Mouse (Mus musculus): ENCODE results near the gene Ppp1ca. TPM values are rescaled to one million over a fixed set of nuclear protein-coding genes. Genes with fewer than 3 reads are reported as not detected.

Gene Ppp1ca
- total RNA-seq, 2 experiments from 2014 or later = 432 to 472 TPM

DNA sequence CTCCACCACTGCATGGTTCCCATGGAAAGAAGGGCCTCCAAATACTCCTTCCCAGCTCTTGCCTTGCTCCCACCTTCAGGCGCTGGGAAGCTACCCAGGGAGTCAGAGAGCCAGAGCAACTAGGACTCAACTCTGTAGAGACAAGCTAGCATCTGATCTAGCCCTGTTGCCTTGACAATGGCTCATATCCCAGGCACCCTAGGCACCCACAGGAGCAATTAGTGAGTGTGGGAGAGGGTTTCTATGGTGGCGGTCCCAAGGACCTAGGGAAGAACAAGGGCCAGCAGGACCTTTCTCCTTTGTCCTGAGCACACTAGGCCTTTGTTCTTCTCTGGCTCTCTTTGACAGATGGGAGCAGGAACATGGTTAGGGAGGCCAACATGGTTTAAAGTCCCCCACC is 8.2 kb upstream of the Ppp1ca start:
- no peak for DNase-seq (ENCODE audit: low spot score in 2 of 2)

DNA sequence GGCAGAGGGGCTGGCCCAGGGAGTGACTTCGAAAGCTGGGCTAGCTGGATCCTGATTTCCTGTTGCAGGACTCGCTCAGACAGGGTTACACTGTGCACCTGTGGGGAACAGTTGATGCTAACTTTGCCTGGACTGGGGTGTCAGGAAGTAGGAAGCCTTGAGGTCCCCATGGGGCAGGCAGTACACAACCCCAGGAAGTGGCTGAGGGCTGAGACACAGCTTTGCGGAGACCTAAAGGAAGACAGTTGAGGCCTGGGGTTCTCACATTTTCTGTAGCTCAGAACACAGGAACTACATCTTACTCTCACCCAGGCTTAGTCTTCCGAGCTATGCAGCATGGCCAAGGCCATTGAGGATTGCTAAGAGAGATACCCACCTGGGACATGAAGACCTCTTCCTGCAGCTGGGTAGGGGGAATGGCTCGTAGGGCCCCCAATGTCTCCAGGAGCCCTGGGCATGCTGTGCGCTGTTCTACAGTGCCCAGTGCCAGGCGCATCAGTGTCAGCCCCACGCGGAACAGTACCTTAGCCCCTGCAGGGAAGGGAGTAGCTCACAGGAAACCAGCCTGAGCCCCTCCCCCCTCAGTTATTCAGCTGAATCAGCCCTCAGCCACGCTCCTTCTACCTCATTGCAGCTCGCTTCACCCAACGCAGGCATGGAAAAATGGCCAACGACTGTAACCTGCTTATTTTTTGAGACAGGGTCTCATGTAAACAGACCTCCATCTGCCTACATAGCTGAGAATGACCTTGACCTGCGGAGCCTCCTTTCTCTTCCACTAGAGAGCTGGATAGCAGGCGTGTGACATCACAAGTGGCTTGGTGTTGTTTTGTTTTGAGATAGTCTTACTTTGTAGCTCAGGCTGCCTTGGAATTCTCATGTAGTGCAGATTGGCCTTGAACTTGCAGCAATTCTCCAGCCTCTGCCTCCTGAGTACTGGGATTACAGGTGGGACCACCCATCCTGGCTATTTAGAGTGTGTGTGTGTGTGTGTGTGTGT is 6.6 kb upstream of the Ppp1ca start:
- no peak for DNase-seq (ENCODE audit: low spot score in 2 of 2)

DNA sequence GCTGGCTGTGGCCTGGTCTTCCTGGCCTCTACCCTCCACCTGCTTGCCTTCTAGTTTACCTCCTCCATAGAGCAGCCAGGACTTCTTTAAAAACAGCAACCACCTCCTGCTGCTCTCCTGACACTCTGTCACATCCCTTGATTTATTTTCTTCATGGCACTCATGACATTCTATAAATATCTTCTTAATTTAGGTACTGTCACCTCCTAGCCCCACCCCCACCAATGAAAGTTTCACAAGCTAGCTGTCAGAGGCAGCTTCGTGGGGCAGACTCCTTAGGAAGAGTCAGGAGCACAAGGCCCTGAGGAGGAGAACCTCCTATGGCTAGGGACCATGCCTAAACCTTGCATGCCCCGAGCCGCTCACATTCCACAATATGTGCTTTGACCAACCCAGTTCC is 4.6 kb upstream of the Ppp1ca start:
- DNase-seq (ENCODE audit: low spot score in 2 of 2) = no peak

DNA sequence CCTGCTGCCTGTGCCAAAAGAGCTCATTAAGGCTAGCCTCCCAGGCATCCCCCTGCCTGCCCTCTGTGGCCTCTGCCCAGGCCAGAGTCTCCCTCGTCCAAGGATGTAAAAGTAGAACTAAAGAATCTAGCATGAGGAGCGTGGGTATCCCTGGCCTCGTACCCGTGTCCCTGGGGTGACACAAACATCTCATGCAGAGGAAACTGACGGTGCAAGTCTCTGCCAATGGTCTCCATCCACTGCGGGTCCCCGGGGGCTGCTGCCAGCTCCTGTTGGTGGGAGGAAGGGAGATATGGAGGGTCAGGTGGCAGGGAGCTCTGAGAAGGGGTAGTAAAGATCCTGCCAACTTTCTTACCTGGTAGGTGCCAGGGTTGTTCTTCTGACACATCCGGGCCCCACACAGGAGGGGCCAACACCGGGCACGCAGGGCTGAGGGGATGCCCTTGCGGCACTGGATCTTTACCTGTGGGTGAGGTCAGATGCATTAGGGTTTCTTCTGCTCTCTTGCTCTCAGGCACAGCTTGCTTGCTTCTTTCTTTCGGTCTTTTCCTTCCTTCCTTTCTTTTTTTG is 2.7 kb upstream of the Ppp1ca start:
- no peak for DNase-seq (ENCODE audit: low spot score in 2 of 2)

DNA sequence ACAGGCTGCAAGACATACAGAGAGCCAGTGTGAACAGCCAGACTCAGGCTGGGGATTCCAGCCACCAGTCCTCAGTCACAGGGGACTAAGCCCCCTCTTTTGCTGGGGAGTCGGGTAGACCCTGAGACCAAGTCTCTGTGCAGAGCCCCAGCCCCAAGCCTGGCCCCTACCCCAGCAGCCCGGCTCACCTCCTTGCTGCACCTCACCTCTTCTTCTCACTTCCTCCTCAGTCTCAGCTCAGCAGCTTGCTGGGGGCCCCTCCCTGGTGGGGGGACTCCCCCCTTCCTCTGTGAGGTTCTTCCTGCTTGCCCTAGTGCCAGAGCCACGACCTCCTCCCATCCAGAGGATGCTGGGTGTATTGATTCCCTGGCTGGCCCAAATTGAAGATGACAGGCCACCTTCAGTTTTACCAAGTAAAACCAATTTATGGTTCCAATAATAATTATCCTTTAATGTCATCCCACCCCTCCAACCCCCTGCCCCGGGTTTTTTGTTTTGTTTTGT is 982 bp upstream of the Ppp1ca start, which contains the start of gene Tbc1d10c:
Tbc1d10c (minus strand) TSS at position 454 of the 504 bp plus-strand sequence.
- no peak for DNase-seq (ENCODE audit: low spot score in 2 of 2)

DNA sequence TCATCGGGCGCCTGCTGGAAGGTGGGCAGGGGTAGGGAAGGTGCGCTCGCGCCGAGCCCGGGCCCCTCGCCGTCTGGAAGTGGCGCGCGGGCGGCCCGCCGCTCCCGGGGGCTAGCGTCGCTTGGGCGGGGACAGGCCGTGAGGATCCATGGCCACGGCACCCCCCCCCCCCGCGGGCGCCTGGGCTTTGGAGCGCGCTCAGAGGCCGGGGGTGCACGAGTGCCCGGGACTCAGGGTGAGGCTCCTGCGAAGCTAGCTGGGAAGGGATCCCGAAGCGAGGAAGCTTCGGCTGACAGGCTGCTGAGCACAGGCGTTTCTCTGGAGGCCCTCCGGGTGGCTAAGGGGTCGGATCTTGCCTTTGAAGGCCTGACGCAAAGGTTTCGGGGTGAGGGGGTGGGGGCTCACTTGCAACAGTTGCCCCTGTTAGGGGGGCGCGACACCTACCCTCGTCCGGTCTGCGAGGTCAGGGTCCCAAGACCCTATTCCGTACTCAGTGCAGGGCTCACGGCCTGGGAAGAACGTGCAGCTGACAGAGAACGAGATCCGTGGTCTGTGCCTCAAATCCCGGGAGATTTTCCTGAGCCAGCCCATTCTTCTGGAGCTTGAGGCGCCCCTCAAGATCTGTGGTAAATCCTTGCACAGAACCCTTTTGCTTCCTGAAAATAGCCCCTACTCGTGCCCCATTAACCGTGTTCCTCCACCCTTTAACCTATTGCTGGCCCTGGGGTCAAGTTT is 553 bp downstream of the Ppp1ca start:
- DNase-seq (ENCODE audit: low spot score in 2 of 2) = no peak

DNA sequence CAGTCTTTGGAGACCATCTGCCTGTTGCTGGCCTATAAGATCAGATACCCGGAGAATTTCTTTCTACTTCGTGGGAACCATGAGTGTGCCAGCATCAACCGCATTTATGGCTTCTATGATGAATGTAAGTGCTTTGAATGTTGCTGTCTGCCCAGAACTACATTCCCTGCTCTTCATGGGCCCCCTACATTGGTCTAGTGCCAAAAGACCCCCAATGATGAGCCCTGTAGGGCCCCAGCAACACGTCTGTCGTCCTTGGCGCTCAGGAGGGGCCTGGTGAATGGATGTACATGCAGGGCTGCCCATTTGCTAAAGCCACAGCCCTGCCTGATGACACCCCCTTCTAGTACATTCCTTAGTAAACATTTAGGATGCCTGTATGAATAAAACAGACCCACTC is 1.3 kb downstream of the Ppp1ca start:
- no peak for DNase-seq (ENCODE audit: low spot score in 2 of 2)

DNA sequence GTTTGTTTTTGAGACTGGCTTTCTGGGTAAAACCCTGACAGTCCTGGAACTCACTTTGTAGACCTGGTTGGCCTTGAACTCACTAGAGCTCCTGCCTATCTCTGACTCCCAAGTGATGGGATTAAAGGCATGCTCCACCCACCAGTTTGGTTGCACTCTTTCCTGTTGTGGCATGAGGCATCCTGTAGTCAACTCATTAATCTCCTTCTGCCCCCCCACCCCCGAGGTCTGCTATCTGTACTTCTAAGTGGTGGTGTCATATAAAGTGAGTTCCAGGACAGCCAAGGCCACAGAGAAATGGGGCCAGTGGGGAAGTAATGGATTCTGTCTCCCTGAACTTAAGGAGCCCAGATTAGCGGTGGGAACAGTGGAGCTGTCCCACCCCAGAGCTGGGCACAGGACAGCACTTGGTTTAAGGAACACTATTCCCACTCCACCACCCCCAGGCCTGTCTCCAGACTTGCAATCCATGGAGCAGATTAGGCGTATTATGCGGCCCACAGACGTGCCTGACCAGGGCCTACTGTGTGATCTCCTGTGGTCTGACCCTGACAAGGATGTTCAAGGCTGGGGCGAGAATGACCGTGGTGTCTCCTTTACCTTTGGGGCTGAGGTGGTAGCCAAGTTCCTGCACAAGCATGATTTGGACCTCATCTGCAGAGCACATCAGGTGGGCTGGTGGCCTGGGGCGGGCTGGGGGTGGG is 2.3 kb downstream of the Ppp1ca start:
- no peak for DNase-seq (ENCODE audit: low spot score in 2 of 2)

DNA sequence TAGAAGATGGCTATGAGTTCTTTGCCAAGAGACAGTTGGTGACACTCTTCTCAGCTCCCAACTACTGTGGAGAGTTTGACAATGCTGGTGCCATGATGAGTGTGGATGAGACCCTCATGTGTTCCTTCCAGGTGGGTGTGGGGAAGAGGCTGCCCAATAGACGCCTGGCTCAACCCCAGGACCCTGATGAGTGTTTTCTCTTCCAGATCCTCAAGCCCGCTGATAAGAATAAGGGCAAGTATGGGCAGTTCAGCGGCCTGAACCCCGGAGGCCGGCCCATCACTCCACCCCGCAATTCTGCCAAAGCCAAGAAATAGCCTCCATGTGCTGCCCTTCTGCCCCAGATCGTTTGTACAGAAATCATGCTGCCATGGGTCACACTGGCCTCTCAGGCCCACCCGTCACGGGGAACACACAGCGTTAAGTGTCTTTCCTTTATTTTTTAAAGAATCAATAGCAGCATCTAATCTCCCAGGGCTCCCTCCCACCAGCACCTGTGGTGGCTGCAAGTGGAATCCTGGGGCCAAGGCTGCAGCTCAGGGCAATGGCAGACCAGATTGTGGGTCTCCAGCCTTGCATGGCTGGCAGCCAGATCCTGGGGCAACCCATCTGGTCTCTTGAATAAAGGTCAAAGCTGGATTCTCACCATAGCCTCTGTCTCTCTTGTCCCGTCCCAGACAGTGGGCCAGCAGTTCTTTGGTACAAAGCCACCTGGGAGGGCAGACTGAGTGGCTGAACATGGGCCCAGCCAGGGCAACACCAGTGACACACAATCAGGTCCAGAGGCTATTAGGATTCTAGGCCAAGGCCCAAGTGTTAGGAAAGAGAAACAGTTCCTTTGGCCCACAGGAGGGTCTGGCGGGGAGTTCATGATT is 3.1 kb downstream of the Ppp1ca start:
- DNase-seq (ENCODE audit: low spot score in 2 of 2) = no peak

DNA sequence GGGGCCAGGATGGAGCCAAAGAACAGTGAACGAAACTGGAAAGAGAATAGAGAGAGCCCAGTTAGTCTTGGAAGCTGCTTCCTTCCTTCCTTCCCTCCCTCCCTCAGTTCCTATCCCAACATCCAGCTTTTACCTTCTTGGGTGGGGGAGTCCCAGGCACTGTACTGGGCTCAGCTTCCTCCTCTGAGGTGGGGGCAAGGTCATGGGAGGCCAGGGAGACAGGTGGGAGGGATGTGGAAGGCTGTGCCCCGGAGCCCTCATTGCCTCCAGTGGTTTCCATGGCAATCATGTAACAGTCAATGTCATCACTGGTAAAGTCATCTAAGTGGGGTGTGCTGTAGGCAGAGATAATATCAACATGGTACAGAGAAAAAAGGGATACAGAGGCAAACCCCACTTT is 4.2 kb downstream of the Ppp1ca start:
- no peak for DNase-seq (ENCODE audit: low spot score in 2 of 2)

DNA sequence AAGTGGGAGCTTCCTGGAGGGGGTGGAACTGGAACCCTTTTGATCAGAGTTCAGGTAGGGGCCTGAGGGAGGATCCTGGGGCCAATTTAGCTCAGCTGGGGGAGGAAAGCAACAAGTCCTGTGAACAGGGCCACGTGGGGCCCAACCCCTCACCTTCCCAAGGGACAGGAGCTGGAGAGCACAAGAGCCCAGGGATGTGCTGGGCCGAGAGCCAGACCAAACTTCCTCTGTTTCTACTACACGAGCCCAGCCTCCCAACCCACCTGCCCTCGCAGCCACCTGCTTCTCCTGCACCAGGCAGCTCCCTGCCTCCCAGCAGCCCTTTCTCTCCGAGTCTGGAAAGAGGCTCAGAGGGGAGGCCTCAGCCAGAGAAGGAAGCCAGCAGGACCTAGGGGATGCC is 4.7 kb downstream of the Ppp1ca start:
- no peak for DNase-seq (ENCODE audit: low spot score in 2 of 2)

DNA sequence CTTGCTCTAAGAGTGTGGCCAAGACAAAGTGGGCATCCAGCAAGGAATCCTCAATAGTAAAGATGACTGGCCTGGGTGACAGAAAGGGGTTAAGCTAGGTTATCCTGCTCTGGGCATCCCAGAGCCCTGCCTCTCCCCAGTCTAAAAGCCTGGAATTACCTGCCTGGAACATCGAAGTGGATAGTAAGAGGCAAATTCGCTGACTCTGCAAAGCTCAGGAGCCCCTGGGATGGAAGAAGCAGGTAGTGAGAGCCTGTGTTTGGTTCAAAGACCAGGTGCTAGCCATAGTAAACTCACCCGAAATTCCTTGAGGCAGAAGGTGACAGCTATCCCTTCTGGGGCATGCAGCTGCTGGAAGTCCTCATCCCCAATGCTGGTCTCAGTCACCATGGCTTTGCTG is 5.3 kb downstream of the Ppp1ca start:
- DNase-seq (ENCODE audit: low spot score in 2 of 2) = no peak

DNA sequence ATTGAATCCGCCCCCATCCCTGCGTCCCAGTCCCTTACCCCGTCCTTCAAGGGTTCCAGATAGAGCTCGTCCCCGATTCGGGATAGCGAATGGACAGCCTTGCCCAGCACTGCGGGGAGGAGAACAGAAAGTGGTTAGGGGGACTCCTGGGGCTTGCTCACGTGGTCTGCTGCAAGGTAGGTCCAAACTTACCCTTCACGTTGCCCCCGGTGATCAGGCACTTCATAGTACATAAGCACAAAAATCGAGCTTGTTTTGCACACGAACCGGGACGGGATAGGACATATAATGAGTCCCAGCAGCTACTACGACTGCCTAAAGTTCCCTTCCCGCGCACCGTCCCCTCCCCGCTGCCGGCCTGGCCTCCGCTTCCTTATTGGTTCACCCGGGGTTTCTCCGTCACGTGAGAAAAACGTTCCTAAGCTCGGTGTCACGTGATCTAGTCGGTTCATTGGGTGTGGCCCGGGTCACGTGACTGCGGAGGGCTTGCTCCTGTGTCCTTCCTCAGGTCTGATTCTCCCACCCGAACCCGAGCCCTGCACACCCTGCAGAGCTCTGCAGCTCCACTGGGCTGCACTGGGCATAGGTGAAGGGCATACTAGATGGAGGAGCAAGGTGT is 9.5 kb downstream of the Ppp1ca start, which contains the start of gene Rad9a:
Rad9a (minus strand) TSS at position 372 of the 619 bp plus-strand sequence.
- DNase-seq (ENCODE audit: low spot score in 2 of 2) = peak; percentile 91 to 96

DNA sequence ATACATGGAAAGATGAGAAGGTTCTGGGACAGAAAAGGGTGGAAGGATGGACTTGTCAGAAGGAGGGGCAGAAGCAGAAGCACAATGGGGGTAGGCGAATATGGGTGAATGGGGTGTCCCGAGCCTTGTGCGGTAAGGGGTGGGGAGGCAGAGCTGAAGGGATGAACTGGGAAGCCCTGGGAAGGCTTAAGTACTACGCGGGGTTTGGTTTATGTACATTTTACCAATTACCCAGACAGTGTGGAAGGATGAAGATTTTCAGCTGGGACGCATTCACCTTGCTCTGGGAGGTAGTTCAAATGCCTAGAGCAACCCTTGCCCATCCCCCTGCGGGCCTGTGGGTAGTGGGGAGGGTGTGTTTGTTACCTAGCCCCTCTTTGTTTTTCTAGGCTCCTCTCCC is 10.3 kb downstream of the Ppp1ca start:
- DNase-seq (ENCODE audit: low spot score in 2 of 2) = no peak

DNA sequence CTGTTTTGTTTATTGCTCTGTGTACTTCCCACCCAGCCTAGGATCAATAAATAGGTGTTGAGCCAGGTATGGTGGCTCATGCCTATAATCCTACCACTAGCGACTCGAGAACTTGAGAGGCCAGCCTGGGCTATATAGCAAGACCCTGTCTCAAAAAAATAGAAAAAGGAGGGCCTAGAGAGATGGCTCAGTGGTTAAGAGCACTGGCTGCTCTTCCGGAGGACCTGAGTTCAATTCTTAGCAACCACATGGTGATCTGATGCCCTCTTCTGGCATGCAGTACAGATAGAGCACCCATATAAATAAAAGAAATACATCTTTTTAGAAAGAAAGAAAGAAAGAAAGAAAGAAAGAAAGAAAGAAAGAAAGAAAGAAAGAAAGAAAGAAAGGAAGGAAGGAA is 11.3 kb downstream of the Ppp1ca start:
- DNase-seq (ENCODE audit: low spot score in 2 of 2) = no peak

DNA sequence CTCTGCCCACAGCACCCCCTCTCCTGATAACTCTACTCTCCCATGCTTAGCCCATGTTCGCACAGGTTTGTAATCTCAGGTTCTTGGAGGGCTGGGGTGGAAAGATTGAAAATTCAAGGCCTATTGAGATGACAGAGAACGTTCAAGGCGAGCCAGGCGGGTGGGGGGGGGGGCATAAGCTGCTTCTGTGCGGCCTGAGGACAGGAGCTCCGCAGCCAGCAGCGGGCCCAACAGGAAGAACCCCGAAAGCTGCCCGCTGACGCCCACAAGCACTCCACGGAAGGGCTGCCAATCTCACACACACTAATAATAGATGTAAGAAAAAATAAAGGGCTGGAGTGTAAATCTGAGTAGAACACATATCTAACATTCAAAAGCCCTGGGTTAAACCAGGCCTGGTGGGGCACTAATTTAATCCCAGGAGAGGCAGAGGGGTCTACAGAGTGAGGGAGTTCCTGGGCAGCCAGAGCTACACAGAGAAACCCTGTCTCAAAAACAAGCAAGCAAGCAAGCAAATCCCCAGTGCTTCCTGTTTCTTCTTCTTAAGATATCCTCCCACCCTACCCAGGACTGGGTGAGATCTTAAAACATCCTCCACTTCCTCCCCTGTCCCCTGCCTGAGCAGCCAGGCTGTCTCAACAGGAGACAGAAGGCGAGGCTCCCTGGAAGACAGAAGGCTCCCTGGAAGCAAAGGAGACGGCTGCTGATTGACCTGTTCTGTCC is 11.9 kb downstream of the Ppp1ca start:
- no peak for DNase-seq (ENCODE audit: low spot score in 2 of 2)

DNA sequence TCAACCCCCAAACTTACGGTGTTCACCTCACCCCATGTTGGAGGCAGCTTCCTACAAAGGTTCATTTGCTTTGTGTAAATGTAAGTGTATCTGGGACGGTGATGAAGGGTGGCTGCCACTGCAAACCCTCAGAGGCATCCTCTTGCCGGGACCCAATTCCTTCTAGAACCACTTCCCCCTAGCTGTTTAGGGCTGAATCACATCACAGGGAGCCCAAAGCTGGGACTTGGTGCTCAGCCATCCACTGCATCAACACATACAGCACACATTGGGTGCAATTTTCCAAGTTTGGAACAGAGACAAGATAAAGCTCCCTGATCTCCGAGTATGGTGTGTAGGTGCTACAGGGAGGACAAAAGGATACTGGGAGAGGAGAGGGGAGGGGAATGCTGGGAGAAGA is 13.0 kb downstream of the Ppp1ca start:
- DNase-seq (ENCODE audit: low spot score in 2 of 2) = no peak

DNA sequence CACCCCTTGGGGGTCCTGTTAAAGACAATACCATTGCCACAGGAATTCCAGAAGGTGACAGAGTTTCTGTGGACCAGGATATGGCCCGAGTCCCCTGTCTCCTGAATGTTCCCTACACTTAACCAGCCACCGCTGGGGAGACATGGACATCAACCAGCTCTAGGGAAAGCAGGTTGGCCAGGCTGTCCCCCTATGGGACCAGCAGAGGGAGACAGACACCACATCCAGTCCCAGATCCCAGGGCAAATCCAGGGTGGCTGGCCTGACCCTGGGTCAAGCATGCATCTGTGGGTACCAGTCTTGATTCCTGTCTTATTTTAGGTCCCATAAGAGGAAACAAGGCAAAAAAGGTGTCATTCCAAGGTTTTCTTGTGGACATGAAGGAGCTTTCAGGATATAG is 15.1 kb downstream of the Ppp1ca start:
- DNase-seq (ENCODE audit: low spot score in 2 of 2) = peak; percentile 32 to 66

DNA sequence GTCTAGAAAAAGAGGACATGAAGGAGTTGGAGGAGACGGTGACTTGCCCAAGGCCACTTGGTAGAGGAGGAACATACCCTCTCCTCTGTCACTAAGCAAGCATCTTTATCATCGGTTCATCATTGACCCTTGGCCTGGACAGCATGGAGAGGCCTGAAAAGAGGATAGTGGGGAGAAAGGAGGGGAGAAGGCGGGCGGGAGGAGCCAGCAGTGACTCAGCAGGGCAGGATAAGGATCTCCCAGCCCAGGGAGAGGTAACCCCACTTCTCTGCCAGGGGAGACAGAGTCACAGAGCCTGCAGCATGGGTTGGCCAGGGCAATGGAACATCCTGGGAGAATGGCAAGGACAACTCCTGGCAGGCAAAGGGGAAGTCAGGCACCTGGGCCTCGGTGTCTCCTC is 16.7 kb downstream of the Ppp1ca start:
- no peak for DNase-seq (ENCODE audit: low spot score in 2 of 2)
